Mouse (Mus musculus): ENCODE measurements around the gene Ndufb4. TPM values are rescaled to one million over a fixed set of nuclear protein-coding genes. Genes with fewer than 3 reads are reported as not detected.
A peak's percentile ranks its signal among the peaks of the same experiment; 100 is the strongest.

The Ndufb4 gene
- total RNA-seq, 2 experiments from 2014 or later: 67.8 to 69.2 TPM

DNA sequence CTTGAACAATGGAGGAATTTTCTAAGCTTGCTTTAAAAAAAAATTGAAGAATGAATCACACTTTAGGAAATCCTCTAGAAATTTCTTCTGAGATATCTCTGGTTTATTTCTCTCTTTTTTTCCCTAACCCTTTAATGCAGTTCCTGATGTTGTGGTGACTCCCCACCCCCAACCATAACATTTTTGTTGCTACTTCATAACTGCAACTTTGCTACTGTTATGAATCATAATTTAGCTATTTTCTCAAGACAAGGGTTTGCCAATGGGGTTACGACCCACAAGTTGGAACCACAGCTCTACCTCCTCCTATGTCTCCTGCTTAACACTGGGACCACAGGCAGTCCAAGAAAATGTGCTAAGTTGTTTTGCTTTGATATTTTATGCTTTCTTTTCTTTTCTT lies 50.8 kb downstream of the Ndufb4 start:
- intact Hi-C loops (cut with DNase I): no loop called here
- DNase-seq (ENCODE audit: low spot score in 2 of 2): no peak

GRCm38 (mm10) chr16:37599326-37599725 lies 54.9 kb downstream of the Ndufb4 start:
- intact Hi-C loops (cut with DNase I): no loop called here
- peak in 1 of 2 experiments; percentile 66 for DNase-seq (ENCODE audit: low spot score in 2 of 2)

DNA sequence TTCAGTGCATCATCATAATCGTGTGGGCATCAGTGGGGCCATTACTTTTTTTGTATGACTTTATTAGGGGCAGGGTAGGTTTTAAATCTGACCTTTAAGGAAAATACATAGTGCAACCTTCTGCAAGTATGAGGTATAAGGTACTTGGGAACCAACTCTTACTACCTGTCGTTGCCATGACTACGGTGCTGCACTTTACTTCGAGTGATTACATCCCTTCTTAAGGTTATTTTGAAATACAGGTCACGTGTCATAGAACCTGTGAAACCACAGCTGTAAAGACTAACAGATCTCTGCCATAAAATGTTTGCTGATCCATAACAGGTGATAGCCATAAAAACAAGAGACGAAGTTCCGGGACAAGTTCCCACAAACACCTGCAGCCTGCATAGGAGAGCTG lies 55.8 kb downstream of the Ndufb4 start:
- DNase-seq (ENCODE audit: low spot score in 2 of 2): no peak
- intact Hi-C loops (cut with DNase I): no loop called here

DNA sequence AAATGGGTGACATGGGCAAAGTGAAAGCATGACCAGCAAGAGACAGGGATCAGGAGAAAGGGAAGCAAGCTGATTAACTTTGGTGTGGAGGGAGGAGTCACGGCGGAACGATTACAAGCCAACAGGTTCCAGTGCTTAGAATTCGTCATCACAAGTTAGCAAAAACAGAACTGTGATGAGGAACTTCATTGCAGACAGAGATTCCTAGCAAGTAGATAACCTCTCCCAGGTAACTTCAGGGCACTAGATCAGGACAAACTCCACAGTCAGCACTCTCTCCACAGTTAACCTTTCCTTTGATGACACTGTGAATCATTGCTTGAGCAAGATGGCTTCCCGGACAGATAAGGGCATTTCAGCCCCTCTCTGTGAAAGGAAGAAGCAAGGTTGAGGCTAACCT lies 56.8 kb downstream of the Ndufb4 start:
- intact Hi-C loops (cut with DNase I): no loop called here
- no peak for DNase-seq (ENCODE audit: low spot score in 2 of 2)

Other genes with a start within 250 kb of the Ndufb4 start
- gene Gtf2e1, start 114.7 kb downstream of the Ndufb4 start, total RNA-seq (2021): 10 to 100 TPM; 16.0 to 16.2 TPM
- gene Rabl3, start 114.6 kb downstream of the Ndufb4 start, total RNA-seq (2021): 1 to 10 TPM; 8.1 to 9.6 TPM
- gene Hgd, start 74.3 kb downstream of the Ndufb4 start, total RNA-seq (2021): not detected
- gene Fstl1, start 122.4 kb upstream of the Ndufb4 start, total RNA-seq (2021): 10 to 100 TPM; 31.7 to 36.9 TPM
- not detected for gene Gm36028, start 206.7 kb upstream of the Ndufb4 start, total RNA-seq (2021)
- 100 to 1,000 TPM; 101 to 106 TPM for gene Lrrc58, start 213.9 kb upstream of the Ndufb4 start, total RNA-seq (2021)